Mouse (Mus musculus) ES-E14 (cell line): ENCODE measurements around the gene Fkbp5.

Experiments
- CHD2 ChIP-seq: IDR thresholded peaks from 2 replicates; pipeline ENCODE4 v1.6.1; 2014; ENCODE audit warnings: mild to moderate bottlenecking, low read depth, low read length, inconsistent platforms
- HCFC1 ChIP-seq: IDR thresholded peaks from 2 replicates; pipeline ENCODE4 v1.6.1; 2012; ENCODE audit warnings: low read length, inconsistent platforms, borderline replicate concordance; ENCODE audit not compliant: insufficient read depth
- MAFK ChIP-seq: IDR thresholded peaks from 2 replicates; pipeline ENCODE4 v1.6.1; 2014; ENCODE audit warnings: mild to moderate bottlenecking, low read depth, low read length, inconsistent platforms; ENCODE audit not compliant: insufficient read depth
- ZC3H11A ChIP-seq: IDR thresholded peaks from 2 replicates; pipeline ENCODE4 v1.6.1; 2012; ENCODE audit warnings: low read depth, mild to moderate bottlenecking, inconsistent platforms, low read length, borderline replicate concordance
- ZNF384 ChIP-seq: IDR thresholded peaks from 2 replicates; pipeline ENCODE4 v1.6.1; 2012; ENCODE audit warnings: low read depth, low read length, inconsistent platforms

DNA sequence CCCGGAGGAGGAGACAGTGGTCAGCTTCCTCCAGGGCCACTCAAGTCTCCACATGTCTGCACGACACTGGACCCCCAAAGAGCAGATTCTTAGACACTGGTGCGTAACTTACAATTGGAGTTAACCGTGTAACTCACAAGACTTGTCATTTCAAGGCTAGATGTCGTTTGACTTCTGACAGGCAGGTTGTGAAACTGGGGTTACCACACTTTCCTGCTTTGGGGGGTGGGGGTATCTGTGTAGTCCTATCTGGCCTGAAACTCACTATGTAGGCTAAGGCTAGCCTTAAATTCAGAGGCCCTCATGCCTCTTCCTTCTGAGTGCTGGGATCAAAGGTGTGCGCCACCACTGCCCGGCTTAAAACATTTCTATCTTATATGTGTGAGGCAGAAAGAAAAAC lies 15.2 kb upstream of the Fkbp5 start:
- no peak for TF ChIP-seq MAFK
- no peak for TF ChIP-seq HCFC1
- no peak for TF ChIP-seq ZNF384
- TF ChIP-seq ZC3H11A: no peak
- no peak for TF ChIP-seq CHD2
